Mouse (Mus musculus) testis, adult 2 months (tissue): Measurements from ENCODE around the gene Ap2a2.

Experiments
- CTCF ChIP-seq: fragments of 200-500 bp; IDR thresholded peaks from 2 replicates; pipeline ENCODE4 v1.5.1; 2012; ENCODE audit warnings: low read depth, mild to moderate bottlenecking, inconsistent platforms, low read length, moderate library complexity; ENCODE audit not compliant: control insufficient read depth, insufficient read depth, insufficient replicate concordance
- POLR2A ChIP-seq: fragments of 200-500 bp; IDR thresholded peaks from 2 replicates; pipeline ENCODE4 v1.6.1; 2012; ENCODE audit warnings: low read depth, mild to moderate bottlenecking, inconsistent platforms, low read length, moderate library complexity; ENCODE audit not compliant: control insufficient read depth

GRCm38 (mm10) chr7:141670999-141671398, 109.0 kb downstream of the Ap2a2 start:
- TF ChIP-seq POLR2A, result no peak
- TF ChIP-seq CTCF, result peak; percentile 27; the same call in 1 of the 2 replicates
